Mouse (Mus musculus): Measurements from ENCODE around the gene Zfp507.

Gene Zfp507

DNA sequence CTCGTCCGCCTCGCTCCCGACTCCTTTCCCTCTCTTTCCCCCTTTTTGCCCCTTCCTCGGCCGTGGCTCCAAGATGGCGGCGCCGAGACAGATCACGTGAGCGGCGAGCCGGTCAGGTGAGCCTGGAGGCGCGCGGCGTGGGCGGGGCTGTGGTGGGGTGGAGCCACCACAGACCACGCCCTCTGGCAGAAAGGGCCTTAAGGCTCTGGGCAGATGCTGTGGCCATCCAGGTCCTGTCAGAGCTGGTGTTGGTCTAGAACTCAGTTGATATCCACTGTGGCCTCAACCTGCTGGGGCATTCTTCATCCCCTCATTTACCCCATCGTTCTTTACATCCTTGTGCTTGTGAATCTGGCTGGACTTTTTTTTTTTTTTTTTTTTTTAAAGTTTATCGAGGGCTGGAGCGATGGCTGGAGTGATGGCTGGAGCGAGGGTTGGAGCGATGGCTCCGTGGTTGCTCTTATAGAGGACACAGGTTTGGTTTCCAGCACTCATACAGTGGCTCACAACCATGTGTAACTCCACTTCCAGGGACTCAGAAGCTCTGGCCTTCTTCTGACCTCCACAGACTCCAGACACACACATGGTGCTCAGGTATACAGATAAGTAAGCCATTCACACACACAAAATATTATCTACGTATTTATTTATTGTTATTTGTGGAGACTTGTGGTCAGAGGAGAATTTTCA, at the start of gene Zfp507:
Gene Zfp507, minus strand, starts transcription at position 98 of the 690 bp plus-strand sequence.
- peak; percentile 66 for DNase-seq (ENCODE audit: extremely low spot score, low read depth, low spot score)

DNA sequence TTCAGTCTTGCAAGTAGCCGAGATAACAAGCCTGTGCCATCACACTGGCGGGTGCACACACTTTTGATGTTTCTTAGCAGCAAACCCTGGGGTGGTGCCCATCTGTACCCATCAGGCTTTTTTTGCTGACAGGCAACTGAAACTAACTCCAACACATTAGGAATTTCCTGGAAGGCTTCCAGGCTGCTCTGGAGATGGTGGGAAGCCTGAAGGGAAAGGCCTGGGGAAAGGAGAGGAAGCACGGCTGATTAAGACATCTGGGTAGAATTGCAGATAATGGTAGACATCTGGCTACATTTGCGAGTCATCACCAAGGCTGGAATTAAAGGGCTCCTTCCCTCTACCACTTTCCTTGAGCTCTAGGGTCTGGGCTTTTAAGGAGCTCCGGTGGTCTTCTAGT, 47.6 kb upstream of the Zfp507 start:
- no peak for DNase-seq (ENCODE audit: extremely low spot score, low read depth, low spot score)

DNA sequence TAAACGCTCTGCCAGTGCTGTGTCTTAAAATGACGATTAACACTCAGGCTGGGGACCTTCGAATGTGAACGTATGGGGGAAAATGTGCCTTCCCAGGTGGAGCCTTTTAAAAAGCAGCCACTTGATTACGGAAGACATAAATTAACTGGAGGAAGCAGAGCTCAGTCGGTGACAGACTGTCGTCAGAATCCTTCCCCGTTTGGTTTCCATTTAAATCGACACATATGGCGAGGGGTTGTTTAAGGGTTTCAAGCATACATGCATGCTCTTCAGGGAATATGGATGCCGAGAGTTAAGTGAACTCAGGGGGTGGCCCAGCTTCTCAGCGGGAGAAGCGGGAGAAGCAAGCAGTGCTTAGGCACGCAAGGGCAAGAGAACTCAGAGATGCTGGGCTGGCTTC, 45.7 kb upstream of the Zfp507 start:
- peak; percentile 37 for DNase-seq (ENCODE audit: extremely low spot score, low read depth, low spot score)

DNA sequence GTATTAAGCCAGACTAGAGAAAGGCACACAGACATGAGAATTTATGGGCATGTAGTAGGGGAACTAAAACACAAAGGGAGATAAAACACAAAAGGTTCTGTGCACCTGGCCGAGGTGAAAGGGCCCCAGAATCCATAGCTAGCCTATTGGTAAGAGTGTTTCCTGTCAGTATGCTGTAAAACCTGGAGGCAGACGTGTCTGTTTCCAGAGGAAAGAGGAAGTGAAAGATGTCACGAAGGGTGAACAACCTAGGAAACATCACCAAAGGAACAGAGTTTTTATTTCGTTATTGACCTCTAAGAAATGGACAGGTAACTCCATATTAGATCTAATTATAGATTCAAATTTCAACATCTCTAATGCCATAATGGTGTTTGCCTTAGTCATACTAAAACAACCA, 37.7 kb upstream of the Zfp507 start:
- DNase-seq (ENCODE audit: extremely low spot score, low read depth, low spot score) = no peak

DNA sequence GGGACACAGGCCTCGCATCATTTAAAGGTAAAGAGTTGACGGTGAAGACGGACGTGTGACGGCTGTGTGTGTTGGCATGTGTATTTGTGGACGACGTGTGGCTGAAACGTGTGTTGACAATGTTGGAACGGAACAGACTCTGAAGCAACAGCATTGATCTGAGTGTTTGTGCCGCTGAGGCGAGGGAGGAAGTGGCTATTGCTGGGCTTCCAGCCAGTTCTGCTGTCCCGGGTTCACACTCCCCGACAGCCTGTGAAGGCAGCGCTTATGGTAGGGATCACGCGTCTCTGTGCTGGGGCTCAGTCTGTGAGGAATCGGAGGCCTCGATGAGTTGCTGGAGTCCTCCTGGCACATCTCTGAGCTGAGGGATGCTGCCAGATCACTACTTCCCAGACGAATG, 34.0 kb upstream of the Zfp507 start:
- no peak for DNase-seq (ENCODE audit: extremely low spot score, low read depth, low spot score)

DNA sequence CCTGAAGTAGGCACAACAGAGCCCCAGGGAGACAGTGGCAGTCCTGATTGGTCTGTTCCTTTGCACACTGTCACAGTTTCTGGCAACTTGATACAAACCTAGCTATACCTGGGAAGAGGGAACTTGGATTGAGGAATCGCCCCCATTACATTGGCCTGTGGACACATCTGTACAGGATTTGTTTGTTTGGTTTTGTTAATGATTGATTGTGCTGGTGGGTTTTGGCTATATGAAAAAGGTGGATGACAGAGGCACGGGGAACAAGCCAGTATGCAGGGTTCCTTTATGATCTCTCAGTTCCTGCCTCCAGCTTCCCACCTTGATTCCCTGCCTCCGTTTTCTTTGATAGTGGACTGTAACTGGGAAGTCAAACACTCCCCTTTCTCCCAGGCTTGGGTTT, 33.6 kb upstream of the Zfp507 start:
- no peak for DNase-seq (ENCODE audit: extremely low spot score, low read depth, low spot score)

DNA sequence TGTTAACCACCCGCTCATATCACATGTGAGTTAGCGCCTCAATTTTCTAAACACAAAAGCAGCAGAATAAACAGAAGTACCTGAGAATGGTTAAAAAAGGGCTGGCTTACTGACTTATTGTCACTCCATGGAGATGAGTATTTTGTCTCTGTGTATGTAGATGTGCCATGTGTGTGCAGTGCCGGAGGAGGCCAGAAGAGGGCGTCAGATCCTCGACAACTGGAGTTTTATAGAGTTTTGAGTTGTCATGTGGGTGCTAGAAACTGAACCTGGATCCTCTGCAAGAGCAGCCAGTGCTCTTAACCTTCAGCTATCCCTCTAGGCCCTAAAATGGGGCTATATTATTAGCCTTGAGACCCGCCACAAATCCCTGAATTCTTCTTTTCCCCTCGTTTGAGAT, 27.3 kb upstream of the Zfp507 start:
- DNase-seq (ENCODE audit: extremely low spot score, low read depth, low spot score) = no peak

DNA sequence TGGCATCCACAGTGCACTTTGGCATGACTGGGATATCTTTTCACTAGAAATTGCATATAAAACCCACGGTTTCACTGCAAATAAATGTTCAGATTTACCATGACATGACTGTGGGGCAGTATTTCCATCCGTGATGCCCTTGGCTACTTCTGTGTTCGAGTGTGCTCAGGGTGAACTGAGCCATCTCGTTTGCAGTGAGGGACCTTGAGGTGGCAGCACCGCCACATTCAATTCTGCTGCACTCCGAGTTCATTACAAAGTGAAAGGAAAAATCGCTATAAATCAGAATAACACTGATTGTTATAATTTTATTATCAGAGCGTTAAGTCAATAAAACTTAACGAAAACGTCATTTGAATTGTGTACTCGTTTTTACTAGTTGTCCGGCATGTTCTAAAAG, 21.1 kb upstream of the Zfp507 start:
- no peak for DNase-seq (ENCODE audit: extremely low spot score, low read depth, low spot score)

DNA sequence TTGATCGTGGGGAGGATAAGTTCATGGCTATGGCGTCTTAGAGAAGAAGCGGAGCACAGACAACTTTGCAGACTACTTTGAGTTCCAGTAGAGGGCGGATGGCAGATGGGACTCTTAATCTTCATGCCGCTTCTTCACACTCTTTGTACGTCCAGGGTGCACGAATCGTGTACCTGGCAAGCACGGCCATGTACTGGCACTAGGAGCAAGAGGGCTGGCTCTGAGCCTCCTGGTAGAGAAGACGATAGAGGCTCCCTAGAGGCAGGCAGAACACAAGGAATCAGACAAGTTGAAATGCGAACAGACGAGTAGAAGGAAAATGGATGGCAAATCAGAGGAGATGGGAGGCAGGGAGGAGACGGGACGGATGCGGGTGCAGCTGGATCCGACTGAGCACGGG, 19.5 kb upstream of the Zfp507 start:
- no peak for DNase-seq (ENCODE audit: extremely low spot score, low read depth, low spot score)

DNA sequence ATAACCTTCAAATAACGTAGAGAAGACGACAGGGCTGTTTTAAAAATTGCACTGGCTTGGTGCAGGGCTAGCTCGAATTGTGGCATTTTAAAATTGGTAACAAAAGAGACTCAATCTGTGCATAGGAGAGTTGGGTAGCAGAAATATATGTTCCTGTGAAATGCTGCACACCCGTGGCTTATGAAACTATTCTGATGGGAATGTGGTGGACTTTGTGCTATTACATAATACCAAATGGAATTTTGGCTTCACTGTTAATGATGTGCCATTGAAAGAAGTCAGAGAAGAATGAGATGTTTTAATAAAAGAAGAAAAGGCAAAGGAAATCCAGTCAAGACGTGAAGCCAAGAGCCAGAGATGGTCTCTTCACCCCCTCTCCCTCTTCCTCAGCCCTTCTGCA, 18.6 kb upstream of the Zfp507 start:
- DNase-seq (ENCODE audit: extremely low spot score, low read depth, low spot score) = no peak

DNA sequence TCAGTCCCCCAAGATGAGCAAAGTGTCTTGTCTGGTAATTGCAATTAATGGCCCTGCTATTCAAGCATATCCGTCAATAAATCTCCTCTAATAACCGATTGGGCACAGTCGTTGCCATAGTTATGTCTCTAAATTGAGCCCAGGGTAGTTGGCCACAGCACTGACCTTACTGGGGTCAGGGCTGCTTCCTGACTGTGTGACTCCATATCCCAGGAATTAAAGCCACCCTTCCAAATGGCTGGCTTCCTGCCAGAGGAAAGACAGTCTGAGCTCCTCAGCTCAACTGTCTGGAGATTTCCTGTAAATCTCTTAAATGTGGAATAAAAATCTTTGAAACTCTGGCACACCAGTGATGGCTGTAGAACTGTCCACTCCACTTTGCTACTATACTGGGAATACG, 16.7 kb upstream of the Zfp507 start:
- DNase-seq (ENCODE audit: extremely low spot score, low read depth, low spot score) = no peak

DNA sequence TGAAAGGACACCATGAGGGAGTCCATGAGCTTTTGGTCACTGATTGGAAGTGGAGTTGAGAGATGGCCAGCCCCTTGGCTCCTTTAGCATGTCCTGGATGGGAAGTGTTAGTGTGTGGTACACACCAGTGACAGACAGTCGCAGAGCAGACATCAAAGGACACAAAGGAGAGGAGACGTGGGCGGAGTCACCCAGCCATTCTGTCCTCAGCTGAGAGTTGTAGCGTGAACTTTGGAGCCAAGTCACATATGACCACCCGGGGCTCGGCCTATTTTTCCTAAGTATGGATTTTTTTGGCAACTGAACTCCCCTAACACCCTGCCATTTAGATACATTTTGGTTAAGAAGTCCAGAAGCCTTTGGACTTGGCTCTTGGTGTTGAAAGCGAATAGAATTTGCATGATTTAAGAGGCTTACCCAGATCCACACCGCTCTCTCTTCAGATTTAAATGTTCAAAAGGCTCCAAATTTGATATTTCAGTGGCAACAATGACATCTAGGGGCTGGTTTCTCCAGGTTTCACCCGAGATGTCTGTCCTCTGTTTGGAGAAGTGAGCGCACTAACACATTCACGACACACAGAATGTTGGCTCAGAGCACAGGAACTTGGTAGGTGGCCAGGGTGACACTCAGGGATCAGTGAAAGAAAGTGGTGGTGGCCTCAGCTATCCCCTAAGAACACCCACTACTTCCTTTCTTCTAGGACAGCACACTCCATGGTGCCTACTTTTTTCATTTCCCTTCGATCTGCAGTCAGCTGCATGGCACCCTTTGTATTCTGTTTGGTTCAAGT, 12.2 kb upstream of the Zfp507 start:
- DNase-seq (ENCODE audit: extremely low spot score, low read depth, low spot score) = no peak

DNA sequence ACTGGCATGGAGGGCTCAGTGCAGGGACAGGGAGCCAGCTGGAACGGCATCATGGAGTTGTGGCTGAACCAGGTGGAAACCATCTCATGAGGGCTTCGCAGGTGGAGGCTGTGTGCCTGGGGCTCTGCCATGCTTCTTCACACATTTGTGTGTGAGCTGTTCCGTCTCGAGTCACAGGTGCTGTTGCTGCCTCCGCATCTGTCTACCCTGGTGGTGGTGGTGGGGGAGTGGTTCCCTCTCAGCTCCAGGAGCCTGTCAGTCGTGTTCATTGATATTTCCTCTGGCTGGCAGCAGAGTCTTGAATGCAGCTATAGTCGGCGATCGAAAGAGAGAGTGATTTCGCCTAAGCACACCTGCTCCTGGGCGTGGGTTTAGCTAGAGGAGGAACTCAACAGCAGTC, 10.5 kb upstream of the Zfp507 start:
- no peak for DNase-seq (ENCODE audit: extremely low spot score, low read depth, low spot score)

DNA sequence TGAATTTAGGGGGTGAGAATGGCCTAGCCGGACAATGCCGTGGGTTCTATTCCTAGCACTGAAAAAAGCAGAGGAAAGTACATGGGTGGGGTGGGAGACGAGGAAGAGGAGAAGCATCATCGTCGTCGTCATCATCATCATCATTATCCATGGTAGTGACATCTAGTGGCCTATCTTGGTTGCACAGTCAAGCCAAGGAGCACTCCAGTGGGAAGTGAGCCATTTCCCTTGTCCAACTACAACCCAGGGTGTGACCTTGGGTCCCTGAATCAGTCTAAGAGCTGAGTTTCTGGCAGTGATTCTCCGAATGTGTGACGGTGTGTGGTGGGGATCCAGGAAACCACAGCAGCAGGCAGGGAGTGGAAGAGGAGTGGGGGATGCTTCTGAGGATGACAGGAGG, 7.9 kb upstream of the Zfp507 start:
- DNase-seq (ENCODE audit: extremely low spot score, low read depth, low spot score) = no peak

DNA sequence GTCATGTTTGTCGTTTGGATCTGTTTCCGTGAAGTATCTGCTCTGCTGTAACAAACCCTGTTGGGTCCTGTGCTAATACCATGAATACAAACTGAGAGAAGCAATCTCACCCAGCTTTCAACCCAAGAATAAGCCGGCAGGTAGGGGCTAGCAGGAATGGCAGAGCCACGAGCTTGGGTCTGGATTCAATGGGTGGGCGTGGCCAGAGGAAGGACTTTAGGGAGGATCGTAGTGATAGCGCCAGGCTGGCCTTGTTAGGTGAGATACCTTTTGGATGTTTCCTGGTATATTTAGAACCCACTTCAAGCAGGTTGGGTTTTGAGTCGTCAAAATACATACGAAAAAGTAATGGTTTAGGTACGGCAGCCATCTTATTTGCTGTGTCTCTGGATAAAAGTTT, 1.4 kb upstream of the Zfp507 start:
- DNase-seq (ENCODE audit: extremely low spot score, low read depth, low spot score) = no peak

DNA sequence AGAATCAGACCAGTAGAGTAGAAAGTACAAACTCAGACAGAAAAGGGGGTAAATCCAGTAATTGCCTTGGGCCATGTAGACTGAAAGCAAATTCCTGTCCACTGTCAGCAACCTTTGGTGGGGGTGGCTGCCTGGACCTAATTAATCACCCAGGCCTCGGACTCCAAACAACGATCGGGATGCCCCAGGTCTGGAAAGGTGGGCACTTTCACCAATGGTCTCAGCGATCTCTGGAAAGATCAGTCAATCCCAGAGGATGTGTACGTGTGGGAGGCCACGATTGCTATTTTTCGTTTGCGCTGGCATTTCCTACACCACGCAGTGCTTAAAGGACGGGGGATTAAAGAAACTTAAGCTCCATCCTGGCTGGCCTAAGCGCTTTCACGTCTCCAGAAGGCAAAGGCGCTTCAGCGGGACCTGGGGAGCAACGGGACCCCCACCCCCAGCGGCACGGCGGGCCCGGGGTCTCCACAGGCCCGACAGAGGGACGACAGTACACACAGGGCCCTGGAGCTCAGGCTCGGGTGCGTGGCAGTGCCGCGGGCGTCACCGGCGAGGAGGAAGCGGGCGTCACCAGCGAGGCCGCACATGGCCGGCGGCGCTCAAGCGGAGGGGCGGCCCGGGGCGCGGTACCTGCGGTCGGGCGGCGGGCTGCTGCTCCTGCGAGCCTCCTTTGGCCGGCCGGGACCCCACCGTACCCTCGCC, 450 bp downstream of the Zfp507 start:
- DNase-seq (ENCODE audit: extremely low spot score, low read depth, low spot score) = no peak

DNA sequence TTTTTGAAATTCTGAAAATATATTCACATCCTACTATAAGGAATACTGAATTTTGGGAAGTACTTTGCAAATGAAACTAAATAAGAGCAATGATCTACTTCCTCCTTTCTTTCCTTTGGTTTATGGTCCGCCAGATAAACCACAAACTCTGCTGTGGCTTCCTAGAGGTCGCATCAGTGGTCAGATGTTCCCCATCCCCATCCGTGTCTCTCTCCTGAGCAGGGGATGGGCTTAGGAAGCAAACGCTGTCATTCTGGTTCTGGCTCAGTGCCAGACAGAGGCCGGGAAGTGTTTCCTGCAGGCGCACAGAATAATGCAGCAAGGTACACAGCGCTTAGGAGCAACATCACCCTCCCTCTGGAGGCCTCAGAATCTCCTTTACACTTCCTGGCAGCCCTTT, 6.7 kb downstream of the Zfp507 start:
- no peak for DNase-seq (ENCODE audit: extremely low spot score, low read depth, low spot score)

DNA sequence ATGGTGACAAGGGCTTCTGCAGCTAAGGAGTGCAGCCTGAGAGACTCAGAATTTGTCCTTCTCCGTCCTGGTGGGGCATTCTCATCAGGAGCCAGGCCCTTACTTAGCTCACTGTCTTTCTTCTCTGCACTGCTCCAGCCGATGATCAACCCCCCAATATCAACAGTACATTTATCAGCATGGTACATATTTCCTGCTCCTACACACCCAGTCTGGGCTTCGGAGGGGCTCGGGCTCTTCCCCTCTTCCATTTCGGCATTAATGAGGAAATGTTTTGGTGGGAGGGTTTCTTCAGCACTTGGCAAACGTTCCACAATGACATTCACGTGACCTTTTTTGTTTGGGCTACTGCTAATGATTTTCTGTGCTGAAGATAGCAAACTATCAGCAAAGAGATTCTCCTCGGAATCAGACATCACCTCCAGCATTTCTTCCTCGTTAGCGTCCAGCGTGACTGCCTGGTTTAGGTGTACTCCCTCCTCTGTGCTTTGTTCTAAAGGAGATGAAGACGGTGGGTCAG, 8.6 kb downstream of the Zfp507 start:
- DNase-seq (ENCODE audit: extremely low spot score, low read depth, low spot score) = no peak

DNA sequence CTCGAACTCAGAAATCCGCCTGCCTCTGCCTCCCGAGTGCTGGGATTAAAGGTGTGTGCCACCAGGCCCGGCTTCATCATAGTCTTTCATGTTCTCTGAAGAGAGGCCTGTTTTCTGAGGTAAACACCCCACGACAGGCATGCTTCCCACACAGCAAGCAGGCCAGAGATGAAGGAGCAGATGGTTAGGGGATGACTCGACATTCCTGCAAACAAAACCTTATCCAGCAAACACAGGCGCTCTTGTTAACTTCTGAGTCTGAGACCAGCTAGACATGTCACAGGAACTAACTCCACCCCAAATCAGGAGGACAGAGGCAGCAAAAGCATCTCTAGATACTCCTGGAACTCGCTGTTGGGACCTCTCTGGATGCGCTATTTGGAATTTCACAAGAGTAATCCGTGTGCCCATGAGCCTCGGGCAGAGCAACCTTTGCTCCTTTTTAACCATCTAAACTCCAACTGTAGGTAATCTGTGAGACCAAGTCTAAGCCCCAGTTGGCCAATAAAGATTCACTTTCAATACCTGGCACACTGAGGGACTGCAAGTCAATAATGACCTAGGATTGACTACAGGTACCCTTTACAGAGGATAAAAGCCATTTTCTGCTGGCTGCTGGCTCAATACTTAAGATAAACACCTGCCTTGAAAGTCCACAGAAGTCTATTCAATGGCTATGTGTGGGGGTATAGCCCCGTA, 10.5 kb downstream of the Zfp507 start:
- DNase-seq (ENCODE audit: extremely low spot score, low read depth, low spot score) = no peak

DNA sequence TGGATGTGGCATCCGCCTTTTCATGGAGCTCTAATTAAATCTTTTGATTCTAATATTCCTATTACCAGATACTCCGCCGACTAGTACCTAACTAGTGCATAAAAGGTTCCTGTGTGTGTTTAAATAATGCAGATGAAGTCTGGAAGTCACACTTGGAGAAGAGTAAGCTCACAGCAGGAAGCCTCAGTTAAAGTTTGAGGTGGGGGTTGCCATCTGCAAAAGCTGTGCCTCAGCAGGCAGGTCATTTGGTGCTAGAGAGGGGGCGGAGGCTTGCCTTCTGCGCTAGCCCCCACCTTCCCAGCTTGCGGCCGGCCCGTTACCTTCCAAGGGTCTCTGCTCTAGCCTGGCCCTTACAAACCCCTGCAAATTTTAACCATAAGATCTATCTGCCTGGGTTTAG, 11.9 kb downstream of the Zfp507 start:
- no peak for DNase-seq (ENCODE audit: extremely low spot score, low read depth, low spot score)

DNA sequence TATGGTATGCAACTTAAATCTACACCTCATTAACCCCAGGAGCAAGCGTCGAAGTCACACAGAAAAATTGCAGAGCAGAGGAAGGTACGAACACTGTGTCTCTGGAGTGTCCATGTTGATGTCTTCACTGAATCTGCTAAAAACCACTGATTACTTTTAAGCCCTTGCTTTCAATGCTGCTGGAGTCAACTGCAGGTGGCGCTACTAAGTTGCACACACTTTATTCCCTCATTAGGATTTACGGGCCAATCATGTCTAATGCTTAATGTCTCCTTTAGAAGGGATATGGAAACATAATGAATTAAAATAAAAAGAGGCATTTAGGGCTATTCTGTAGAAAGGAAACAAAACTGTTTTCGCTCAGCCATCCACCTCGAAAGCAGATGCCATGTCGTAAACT, 12.6 kb downstream of the Zfp507 start:
- no peak for DNase-seq (ENCODE audit: extremely low spot score, low read depth, low spot score)

Measured in hindlimb bud, embryonic 11.5 days (tissue).